Mouse (Mus musculus) E14TG2a.4 (cell line): Measurements from ENCODE around the gene Med27.

Experiments
- CTCF ChIP-seq: conservative IDR thresholded peaks from 2 replicates; pipeline ENCODE4 v1.5.1; 2014; ENCODE audit warnings: low read length
- POU5F1 ChIP-seq: IDR thresholded peaks from 2 replicates; pipeline ENCODE4 v1.6.1; 2014; ENCODE audit warnings: low read length, borderline replicate concordance

DNA sequence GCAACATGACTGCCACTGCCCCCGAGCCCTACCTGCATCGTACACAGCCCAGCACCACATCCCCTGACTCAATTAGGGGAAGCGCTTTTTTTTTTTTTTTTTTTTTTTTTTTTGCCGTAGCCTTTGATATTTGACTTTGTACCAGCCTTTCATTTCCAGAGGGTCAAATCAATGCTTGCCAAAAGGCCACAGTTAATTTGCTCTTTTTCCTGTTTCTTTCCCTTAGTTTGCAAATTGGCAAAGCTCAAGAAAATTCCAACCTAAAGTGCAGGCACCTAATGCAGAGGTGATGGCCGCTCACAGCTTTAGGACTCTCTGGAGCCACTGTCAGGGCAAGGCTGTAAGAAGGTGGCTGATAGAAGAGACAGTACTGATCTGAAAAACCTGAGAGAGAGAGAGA is 186.3 kb downstream of the Med27 start:
- TF ChIP-seq CTCF (no peak), POU5F1 (no peak)
